Mouse (Mus musculus): ENCODE data around the gene Smyd3.

DNA sequence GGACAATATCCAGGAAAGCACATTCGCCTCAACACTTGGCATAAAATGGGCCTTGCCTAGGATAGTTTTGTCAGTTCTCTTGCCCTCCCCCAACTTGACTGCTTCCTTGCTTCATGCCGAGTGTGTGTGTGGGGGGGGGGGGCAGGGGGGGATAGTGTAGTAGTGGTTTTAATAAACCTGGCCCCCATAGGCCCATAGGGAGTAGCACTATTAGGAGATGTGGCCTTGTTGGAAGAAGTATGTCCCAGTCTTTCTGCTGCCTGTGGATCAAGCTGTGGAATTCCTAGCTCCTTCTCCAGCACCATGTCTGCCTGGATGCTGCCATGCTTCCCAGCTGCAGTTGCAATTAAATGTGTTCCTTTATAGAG lies 71.0 kb downstream of the Smyd3 start:
- TF ChIP-seq CTCF (IDR thresholded peaks at IDR 0.05; ENCODE audit: low read depth, low read length) = no peak
- no peak for TF ChIP-seq POLR2A (IDR thresholded peaks at IDR 0.05; ENCODE audit: borderline replicate concordance, low read depth, low read length)

Data from bone marrow macrophage, adult 2 months (primary cell).